Mouse (Mus musculus) testis, postnatal 14 days (tissue): ENCODE data around the gene Nudt19.
"Not testable (repeated sequence)": the region's sequence is repeated elsewhere in the genome, so short reads cannot be mapped to it uniquely, and the experiment has no call there.

Source experiments
- DNase-seq: peaks from one replicate; pipeline ENCODE4 v3.0.0; 2021; ENCODE audit warnings: low spot score

Gene Nudt19

DNA sequence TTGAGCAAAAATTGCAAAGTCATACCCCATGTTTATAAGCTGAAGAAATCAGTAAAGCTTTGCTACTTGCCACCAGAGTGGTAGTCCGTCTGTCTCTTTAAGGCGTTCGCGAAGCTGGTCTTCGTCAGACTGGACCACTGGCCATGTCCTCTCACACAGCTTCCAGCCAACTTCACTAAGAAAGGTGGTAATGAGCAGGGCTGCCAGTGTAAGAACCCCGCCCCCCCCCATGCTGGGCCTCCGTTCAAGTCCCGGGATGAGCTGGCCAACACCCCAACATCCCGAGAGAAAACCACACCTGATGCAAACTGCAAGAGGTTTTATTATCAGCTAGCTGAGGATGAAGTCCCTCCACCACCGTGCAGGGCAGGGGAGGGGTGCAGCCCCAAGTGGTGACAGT, 8.8 kb upstream of the Nudt19 start:
- not testable (repeated sequence) for DNase-seq

DNA sequence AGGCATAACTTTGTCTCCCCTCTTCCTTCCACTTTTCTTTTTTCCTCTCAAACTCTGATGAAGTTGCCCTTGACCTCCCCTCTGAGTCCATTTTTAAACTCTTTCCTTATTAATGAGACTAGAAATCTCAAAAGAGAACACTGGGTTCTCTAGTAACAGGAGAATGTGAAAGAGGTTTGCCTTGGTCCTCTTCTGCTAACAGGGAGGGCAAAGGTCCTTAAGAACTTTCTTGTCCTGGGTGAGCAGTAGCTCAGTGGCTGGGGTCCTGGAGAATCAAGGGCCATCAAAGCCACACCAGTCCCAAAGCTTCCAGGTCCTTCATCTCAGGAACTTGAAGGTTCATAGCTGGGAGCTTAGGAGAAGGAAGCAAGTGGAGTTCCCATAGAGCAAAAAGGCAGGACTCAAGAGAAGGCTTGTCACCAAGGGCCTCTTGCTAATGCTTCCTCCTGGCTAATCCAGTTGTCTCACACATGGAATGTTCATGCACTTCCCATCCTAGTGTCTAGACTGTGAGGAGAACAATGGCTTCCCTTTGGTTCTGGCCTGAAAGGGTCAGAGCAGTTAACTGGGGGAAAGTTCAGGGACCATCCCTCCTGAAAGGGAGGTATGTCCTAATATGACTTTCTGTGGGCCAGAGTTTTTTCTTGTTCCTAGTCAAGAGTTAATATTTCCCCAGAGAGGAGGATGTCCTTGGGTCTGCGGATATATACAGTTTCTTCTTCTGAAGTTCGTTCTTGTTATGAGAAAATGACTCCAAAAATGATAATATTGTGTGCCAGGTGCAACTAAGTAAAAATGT, 8.2 kb upstream of the Nudt19 start:
- no peak for DNase-seq

DNA sequence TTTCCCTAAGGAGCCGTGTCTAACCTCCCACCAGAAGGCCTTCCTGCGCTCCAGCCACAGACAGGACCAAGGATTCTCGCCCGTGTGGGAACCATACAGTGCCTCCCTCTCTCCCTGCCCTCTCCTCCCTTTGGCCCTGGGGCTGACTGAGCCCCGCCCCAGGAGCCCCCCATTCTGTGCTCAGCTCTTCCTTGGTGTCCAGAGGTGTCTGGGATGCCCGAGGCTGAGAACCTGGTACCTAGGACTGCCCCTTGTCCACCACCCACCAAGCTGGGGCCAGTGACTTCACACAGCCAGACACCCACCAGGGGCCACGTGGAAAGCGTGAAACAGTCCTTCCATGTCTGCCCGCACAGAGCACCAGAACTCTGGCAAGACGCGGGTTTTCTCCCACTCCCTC, 7.0 kb upstream of the Nudt19 start:
- no peak for DNase-seq

DNA sequence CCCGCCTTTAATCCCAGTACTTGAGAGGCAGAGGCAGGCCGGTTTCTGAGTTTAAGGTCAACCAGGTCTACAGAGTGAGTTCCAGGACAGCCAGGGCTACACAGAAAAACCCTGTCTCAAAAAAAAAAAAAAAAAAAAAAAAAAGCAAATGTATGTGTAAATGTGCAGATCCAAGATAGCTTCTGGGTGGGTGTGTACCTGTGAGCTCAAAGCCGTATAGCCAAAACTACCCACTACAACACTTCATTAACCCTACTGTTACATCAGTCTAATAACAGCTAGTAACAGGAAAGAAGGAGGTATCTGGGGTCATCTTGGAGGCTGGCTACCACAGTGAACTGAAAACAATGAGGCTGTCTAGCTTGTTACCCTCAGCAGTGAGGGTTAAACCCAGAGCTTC, 3.7 kb upstream of the Nudt19 start:
- no peak for DNase-seq

DNA sequence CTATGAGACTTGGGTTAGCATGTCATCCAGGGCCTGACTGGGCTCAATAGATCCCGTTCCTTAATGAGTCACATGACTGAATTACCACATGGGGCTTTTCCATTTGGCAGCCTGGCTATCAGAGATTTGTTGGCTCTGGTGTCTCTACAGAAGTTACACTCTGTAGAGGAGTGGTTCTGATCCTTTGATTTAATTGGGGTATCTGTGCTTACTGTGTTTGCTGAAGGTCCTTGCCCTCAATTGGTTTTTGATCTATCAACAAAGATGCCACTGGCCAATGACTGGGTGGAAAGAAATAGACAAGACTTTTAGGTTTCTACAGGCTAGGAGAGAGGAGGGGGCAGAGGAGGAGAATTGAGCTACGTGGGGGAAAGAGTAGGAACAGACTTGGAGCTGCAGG, 2.6 kb upstream of the Nudt19 start:
- no peak for DNase-seq

DNA sequence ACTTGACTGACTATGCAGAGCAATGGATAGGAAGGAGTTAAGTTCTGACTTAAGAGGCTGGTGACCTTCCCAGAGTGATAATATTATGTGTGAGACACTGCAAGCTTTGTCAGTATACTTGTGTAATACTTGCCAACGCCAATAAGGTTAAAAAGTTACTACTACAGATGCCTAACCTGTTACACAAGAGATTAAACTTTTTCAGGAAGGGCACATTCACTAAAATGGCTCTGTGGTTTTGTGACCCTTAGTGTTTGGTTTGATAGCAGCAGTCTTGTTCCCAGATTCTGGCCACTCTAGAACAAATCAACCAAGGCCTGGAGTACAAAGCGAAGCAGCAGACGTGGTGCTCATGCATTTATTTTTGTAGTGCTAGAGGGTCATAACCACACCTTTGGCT, 1.5 kb upstream of the Nudt19 start:
- no peak for DNase-seq

DNA sequence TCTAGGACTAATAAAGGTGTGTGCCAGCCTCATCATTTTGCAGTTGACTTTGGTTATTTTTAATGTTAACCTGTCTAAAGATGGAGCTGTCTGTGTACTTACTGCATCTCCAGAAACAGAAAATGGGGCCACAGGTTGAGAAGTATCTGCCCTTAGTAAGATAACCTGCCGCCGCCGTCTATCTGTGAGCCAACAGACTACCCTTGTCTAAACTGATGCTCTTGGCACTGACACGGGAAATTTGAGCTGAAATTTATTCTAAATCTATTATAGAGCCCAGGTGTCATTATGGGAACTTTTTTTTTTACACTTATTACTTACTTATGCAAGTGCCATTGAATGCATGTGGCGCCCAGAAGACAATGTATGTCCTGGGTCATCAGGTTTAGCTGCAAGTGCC, 801 bp upstream of the Nudt19 start:
- no peak for DNase-seq

DNA sequence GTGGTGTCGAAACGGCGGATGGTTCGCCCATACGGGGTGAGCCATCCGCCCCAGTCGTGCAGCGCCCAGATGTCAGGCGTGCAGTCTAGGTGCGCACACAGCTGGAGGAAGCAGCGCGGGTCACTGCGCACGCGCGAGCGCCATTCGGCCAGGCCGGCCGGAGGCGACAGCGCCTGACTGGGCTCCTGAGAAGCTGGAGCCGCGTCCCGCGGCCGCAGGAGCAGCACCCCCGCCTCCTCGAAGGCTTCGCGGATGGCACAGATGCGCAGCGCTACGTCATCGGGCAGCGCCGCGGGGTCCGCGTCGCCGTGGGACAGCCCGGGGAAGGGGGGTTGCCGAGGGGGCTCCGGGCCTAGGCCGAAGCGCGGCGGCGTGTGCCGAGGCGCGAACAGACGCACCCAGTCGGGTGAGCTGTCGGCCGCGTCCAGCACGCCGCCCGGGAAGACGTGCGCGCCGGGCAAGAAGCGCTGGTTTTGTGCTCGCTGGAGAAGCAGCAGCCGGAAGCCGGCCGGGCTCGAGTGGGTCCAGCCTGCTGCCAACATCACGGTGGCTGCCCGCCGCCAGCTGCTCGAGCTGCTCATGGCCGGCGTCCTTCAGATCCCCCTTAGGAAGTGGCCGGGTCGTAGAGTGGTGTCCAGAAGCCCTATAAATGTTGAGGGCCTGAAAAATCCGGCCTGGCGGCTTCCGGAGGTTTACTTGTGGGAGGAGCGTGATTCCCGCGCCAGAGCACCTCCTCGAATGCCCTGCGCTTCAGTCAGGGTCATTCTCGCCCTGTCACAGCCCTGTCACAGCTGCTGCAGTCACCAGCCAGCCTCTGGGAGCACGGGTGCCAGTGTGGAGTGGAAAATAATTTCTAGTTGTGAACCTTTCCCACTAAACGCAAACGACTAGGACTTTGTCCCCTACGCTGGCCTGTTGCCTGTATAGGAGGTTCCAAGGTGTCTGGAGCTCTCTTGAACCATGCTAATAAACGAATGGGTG, 590 bp downstream of the Nudt19 start:
- DNase-seq = peak; percentile 93

DNA sequence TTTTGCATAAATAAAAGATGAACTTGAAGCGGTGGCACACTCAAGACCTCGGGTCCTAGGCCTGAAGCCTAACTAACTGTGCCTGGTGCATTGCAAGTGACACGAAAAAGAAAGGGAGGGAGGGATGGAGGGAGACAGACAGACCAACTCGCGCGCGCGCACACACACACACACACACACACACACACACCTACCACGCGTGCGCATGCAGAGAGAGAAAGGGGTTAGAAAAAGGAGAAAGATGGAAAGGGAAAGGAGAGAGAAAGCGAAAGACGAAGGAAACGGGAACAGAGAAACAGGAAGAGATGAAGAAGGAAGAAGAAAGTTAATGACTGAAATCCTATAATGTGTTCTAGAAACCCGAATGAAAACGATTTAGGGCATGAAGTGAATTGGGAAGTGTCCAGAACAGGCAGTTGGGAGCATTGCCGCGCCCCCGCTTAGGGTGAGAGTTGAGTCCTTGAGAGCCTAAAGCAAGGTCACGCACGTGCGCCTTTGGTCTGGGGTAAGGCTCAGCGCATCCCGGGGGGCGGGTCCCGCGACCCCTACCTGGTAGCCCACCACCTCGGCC, 1.4 kb downstream of the Nudt19 start:
- peak; percentile 22 for DNase-seq

DNA sequence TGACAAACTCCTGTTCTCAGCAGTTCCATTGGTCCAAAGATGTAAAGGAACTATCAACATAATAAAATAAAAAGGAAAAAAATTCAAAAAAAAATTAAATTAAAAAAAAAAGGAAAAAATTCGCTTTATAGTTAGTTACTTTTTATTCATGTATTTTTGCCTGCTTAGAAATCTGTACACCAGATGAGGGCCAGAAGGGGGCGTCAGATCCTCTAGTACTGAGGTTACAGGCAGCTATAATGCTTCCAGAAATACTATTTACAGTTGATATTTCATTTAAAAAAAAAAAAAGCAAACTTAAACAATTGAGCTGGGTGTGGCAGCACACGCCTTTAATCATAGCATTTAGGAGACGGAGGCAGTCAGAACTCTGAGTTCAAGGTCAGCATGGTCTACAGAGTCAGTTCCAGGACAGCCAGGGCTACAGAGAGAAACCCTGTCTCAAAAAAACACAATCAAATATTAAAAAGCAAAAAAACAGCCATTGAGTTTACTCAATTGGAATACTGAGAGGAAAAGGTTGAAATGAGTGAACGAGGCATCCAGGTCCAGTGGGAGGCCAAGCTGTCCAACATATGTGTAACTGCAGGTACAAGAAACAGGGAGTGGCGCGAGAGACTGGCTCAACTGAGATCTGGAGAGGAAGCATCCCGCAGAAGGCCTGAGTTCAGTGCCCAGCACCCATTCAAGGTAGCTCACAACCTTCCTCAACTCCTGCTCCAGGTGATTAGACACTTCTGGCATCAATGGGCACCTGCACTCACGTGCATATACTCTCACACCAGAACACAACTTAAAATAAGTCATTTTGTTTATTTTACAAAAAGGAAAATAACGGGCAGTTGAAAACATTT, 2.1 kb downstream of the Nudt19 start:
- no peak for DNase-seq

DNA sequence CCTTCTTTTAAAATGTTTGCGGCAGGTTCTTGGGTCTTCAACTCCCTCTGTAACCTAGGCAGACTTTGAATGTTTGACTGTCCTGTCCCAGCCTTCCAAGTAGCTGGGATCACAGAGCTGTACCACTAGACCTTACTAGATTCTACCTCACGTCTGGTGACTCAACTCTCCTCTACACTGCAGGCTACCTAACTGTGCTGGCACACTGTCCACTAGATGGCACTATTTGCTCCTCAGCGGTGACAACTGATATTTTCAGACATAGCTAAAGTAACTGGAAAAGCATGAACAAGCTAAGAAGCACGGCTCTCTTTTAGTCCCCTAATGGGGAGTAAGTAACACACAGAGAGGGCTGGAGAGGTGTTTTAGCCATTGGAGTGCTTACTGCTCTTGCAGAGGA, 10.2 kb downstream of the Nudt19 start:
- DNase-seq = peak; percentile 29

DNA sequence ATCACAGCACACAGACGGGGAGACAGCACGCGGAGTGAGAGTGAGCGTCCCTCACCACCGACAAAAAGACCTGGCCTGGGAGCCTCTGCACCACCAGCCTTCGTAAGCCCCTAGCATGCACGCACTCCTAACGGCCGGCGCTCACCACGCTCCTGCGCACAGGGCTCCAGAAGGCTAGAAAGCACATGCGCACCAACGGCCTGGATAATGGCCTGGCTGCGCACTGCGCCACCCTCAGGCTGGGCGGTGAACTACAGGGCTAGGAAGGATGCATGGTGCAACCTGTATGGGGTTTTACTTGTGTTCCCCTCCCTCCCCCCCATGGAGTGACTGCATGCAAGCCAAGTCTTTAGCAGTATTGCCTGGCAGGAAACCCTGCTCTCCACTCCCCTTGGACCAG, 18.5 kb downstream of the Nudt19 start, which contains the start of gene Tdrd12:
Tdrd12 (minus strand) TSS at position 184 of the 400 bp plus-strand sequence.
- DNase-seq = peak; percentile 92

DNA sequence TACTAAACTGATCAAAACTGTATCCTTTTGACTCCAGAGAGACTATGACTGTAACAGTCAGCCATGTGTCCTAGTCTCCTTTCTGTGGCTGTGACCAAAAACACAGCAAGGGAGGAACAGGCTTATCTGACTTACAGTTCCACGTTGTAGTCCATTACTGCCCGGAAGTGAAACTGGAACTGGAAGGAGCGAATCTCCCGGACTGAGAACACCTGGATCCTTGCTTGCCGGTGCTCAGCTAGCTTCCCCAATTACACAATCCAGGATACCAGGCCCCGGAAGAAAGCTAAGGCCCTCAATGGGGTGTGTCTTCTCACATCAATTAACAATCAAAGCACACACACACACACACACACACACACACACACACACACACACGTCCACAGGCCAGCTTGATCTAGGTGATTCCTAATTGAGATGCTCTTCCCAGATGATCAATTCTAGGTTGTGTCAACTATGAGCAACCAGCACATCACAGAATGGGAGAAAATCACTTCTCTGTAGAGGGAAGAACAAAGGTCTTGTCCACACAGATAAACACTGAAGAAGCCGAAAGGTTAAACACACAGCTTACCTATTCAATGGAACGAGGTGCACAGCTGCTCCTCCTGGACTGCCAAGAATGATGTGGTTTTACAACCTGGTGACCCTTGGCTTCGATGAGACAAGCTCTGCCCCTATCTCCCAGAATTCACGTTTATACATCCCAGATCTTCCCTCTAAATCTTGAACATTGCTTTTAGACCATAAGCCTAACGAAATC, 20.2 kb downstream of the Nudt19 start:
- DNase-seq = no peak

DNA sequence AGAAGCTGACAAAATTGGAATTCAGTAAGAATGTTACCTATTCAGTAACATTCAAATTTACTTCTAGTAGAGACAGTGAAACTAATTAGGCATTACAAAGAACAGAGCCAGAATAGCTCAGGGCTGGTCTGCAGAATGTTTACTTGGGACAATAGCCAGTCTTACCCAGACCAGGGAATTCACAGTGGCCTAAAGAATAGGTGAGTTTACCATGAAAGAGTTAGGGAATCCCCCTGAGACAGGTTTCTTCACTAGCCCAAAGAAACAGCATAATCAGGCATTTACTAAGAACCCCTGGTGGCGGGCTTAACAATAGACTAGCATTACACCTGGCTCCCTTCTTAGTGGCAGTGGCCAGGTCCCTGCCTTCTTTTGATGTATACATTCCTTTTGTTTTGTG, 25.6 kb downstream of the Nudt19 start:
- not testable (repeated sequence) for DNase-seq

DNA sequence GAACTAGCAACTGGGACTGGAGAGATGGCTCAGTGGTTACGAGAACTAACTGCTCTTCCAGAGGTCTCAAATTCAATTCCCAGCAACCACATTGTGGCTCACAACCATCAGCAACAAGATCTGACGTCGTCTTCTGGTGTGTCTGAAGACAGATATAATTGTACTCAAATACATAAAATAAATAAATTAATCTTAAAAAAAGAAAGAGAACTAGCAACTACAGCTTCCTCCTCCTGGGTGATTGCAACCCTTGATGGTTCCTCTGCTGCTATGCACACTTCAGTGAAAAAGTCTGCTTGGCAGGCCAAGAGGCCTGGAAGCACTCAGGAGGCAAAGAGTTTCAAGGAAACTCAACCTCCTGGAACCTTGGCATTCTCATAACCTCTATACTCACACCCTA, 26.1 kb downstream of the Nudt19 start:
- DNase-seq = no peak

DNA sequence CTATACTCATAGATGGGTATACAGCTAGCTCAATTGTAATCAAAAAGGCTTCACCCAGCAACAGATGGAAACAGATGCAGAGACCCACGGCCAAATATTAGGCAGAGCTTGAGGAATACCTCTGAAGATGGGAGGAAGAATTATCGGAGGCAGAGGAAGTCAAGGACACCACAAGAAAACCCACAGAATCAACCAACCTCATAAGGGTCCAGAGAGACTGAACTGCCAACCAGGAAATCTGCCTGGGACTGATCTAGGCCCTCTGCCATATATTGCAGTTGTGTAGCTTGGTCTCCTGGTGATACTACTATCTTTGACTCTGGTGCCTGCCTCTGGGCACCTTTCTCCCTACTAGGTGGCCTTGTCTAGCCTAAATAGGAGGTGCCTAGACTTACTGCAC, 29.3 kb downstream of the Nudt19 start:
- no peak for DNase-seq

DNA sequence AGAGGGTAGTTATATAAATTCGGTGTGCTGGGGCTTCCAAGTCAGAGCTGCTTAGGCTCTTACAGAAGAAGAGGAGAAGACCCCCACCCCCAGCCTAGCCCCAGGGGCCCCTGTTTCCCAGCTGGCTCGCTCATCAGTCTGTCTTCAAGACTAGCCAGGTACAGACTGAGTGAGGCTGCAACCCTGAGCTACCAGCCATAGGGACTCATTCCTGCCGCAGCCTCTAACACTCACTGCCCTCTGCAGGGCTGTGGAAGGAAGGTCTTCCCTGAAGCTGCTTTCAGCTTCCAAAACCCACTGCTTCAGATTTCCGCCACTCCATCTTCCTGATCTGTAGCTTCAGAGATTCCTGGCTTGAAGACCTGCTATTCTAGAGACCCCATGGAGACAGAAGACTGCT, 54.1 kb downstream of the Nudt19 start:
- no peak for DNase-seq

DNA sequence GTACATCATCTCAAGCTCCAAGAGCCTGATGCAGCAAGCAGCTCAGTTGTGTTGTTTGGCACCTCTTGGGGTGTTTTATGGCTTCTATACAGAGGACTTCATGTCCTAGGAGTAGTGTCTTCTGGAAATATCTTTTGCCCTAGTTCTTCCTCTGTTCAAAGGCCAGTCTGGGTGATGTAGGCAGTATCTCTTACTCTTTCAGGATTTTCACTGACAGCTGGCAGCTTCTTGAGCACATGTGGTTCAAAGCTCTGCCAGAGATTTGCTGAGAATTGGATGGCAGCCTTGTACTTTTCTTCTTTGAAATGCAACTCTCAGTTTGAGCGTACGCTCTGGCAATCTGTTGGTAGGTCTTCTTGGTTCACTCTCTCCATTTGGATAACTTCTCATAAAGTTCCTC, 58.6 kb downstream of the Nudt19 start:
- no peak for DNase-seq
